Mouse (Mus musculus) forebrain, postnatal 0 days (tissue): Measurements from ENCODE around the gene Scrn1. TPM values are rescaled to one million over a fixed set of nuclear protein-coding genes. Genes with fewer than 3 reads are reported as not detected.

Source experiments
- ATAC-seq: fragments of 200-750 bp; cut with Nextera tagmentation; 2 replicates; pipeline ENCODE4 v1.8.0; 2017; ENCODE audit warnings: mild to moderate bottlenecking, moderate library complexity
- DNase-seq: peaks from one replicate; pipeline ENCODE4 v3.0.0-alpha.2; 2015
- H3K27ac ChIP-seq: fragments of 300-500 bp; sonication (generic); 2 replicates; pipeline ENCODE4 v1.5.1; 2014; ENCODE audit warnings: low read depth, mild to moderate bottlenecking, antibody characterized with exemption, low read length, moderate library complexity, mixed read lengths
- H3K27me3 ChIP-seq: fragments of 300-500 bp; sonication (generic); 2 replicates; pipeline ENCODE4 v1.6.1; 2014; ENCODE audit warnings: mild to moderate bottlenecking, low read length, mixed read lengths; ENCODE audit not compliant: insufficient read depth
- H3K36me3 ChIP-seq: fragments of 300-500 bp; sonication (generic); 2 replicates; pipeline ENCODE4 v1.6.1; 2014; ENCODE audit warnings: mild to moderate bottlenecking, moderate library complexity; ENCODE audit not compliant: insufficient read depth
- H3K4me1 ChIP-seq: fragments of 300-500 bp; sonication (generic); 2 replicates; pipeline ENCODE4 v1.6.1; 2014; ENCODE audit warnings: antibody characterized with exemption; ENCODE audit not compliant: insufficient read depth
- H3K4me2 ChIP-seq: fragments of 300-500 bp; sonication (generic); 2 replicates; pipeline ENCODE4 v1.6.1; 2014; ENCODE audit warnings: low read depth, mild to moderate bottlenecking, moderate library complexity
- H3K4me3 ChIP-seq: fragments of 300-500 bp; sonication (generic); 2 replicates; pipeline ENCODE4 v1.5.1; 2014; ENCODE audit warnings: low read depth, low read length, mixed read lengths
- H3K9ac ChIP-seq: fragments of 300-500 bp; sonication (generic); 2 replicates; pipeline ENCODE4 v1.6.1; 2014; ENCODE audit warnings: mild to moderate bottlenecking
- H3K9me3 ChIP-seq: fragments of 300-500 bp; sonication (generic); 2 replicates; pipeline ENCODE4 v1.6.1; 2016; ENCODE audit warnings: low read length
- CTCF ChIP-seq: sonication (generic); IDR thresholded peaks from 2 replicates; pipeline ENCODE4 v1.5.1; 2016; ENCODE audit warnings: antibody characterized with exemption, control low read depth, low read depth
- WGBS: fragments of 180-500 bp; shearing (Covaris S2); extraction: QIAGEN DNeasy Blood & Tissue Kit; methylation state at CpG from one replicate; pipeline ENCODE4 v1.1.7; 2014; 5-methylcytosine and 5-hydroxymethylcytosine counted together
- polyA plus RNA-seq: library from polyadenylated mRNA; unstranded; fragments of >200 nt; fragmentation: Nextera tagmentation; extraction: Ambion mirVana; gene quantifications from 2 replicates; pipeline ENCODE4 v1.2.1, GENCODE M21; 2015
- total RNA-seq: library from RNA; depleted of rRNA; stranded (reverse); fragments of >200 nt; gene quantifications from 2 replicates; pipeline ENCODE4 v1.2.3, GENCODE M21; 2014

Gene Scrn1
- total and polyA plus RNA-seq, 2 experiments from 2014 or later, result 122 to 195 TPM

GRCm38 (mm10) chr6:54509264-54509663 lies 57.0 kb downstream of the Scrn1 start:
- H3K27me3 ChIP-seq, result no peaks in the 10 kb centered on the region
- no peak for DNase-seq
- peaks cover 4% of the 10 kb centered on the region; the same call in 1 of the 2 replicates for H3K4me1 ChIP-seq
- H3K4me3 ChIP-seq, result no peak overlapping the region
- H3K4me2 ChIP-seq, result no peak overlapping the region
- WGBS, result 91% methylated on average over 13 of the region's 13 CpGs
- TF ChIP-seq CTCF, result no peak
- H3K9me3 ChIP-seq, result no peaks in the 10 kb centered on the region
- ATAC-seq, result no peak
- H3K9ac ChIP-seq, result no peak overlapping the region
- no peak overlapping the region for H3K27ac ChIP-seq
- H3K36me3 ChIP-seq, result peaks cover 55% of the 10 kb centered on the region

GRCm38 (mm10) chr6:54508256-54508793 lies 58.0 kb downstream of the Scrn1 start:
- Histone ChIP-seq H3K4me1 (peaks cover 4% of the 10 kb centered on the region; the same call in 1 of the 2 replicates), H3K4me2 (no peak overlapping the region), H3K27me3 (no peaks in the 10 kb centered on the region), H3K4me3 (no peak overlapping the region), H3K9ac (no peak overlapping the region; the same call in 1 of the 2 replicates), H3K36me3 (peaks cover 46% of the 10 kb centered on the region), H3K27ac (peak overlapping the region; percentile 66), H3K9me3 (no peaks in the 10 kb centered on the region)
- DNase-seq (peak; percentile 37), ATAC-seq (peak; percentile 50)
- TF ChIP-seq CTCF, result no peak
- WGBS, result 19% methylated on average over 6 of the region's 6 CpGs

DNA sequence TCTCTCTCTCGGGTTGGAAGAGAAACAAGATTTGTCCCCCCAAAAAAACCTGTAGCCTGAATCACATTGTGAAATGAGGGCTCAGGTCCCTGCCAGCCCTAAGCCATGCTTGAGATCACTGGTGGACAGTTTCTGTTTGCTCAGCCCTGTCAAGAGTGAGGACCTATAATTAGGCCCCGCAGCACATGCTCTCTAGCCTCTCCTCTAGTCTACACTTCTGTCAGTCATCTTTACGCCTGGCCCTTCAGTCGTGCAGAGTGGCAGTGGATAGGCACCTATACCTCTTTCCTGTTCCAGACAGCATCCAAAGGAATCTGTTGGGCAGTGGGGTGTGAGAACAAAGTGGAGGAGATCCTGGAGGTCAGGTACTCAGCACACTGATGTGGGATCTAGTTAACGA lies 58.5 kb downstream of the Scrn1 start:
- peaks cover 43% of the 10 kb centered on the region for H3K36me3 ChIP-seq
- WGBS, result 33% methylated on average over 5 of the region's 5 CpGs

DNA sequence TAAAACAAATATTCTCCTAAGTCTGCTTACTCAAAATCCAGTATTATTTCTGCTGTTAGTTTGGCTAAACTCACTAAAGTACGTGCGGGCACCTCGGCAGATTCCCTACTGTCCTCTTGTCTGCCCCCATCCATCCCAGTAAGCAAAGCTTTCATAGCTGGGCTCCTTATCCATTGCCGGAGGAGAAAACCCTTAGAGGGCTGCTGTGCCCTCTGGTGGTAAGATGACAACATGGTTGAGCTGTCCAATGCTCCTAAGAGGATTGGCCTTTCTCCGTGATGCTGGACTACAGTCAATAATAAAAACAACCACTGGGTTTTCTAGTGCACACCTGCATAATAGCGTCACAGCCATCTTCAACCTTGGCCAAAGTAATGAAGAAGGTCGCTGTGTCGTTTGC lies 59.3 kb downstream of the Scrn1 start:
- WGBS, result 37% methylated on average over 8 of the region's 8 CpGs
- H3K4me1 ChIP-seq, result peaks cover 4% of the 10 kb centered on the region; the same call in 1 of the 2 replicates
- no peaks in the 10 kb centered on the region for H3K27me3 ChIP-seq
- peak; percentile 87 for TF ChIP-seq CTCF
- H3K4me2 ChIP-seq, result no peak overlapping the region
- DNase-seq, result peak; percentile 80
- no peak overlapping the region for H3K27ac ChIP-seq
- no peaks in the 10 kb centered on the region for H3K9me3 ChIP-seq
- H3K4me3 ChIP-seq, result no peak overlapping the region
- H3K9ac ChIP-seq, result no peak overlapping the region
- peaks cover 52% of the 10 kb centered on the region for H3K36me3 ChIP-seq
- ATAC-seq, result peak; percentile 54; the same call in 1 of the 2 replicates

More for the DNA sequence above, 58.5 kb downstream of the Scrn1 start:
- H3K9ac ChIP-seq, result no peak overlapping the region; the same call in 1 of the 2 replicates
- peak; percentile 2; the same call in 1 of the 2 replicates for ATAC-seq
- H3K9me3 ChIP-seq, result no peaks in the 10 kb centered on the region
- no peak for DNase-seq
- H3K27me3 ChIP-seq, result no peaks in the 10 kb centered on the region
- peaks cover 4% of the 10 kb centered on the region; the same call in 1 of the 2 replicates for H3K4me1 ChIP-seq
- peak overlapping the region; percentile 45; the same call in 1 of the 2 replicates for H3K27ac ChIP-seq
- no peak overlapping the region for H3K4me3 ChIP-seq
- H3K4me2 ChIP-seq, result no peak overlapping the region
- no peak for TF ChIP-seq CTCF

- no peak for ATAC-seq
- Histone ChIP-seq H3K4me1 (peaks cover 4% of the 10 kb centered on the region; the same call in 1 of the 2 replicates), H3K27ac (no peak overlapping the region), H3K36me3 (peaks cover 54% of the 10 kb centered on the region), H3K9ac (no peak overlapping the region), H3K4me2 (no peak overlapping the region), H3K9me3 (no peaks in the 10 kb centered on the region), H3K27me3 (no peaks in the 10 kb centered on the region), H3K4me3 (no peak overlapping the region)
- no peak for DNase-seq
- 91% methylated on average over 11 of the region's 11 CpGs for WGBS
- TF ChIP-seq CTCF, result no peak
Measured at GRCm38 (mm10) chr6:54506318-54506717, 60.0 kb downstream of the Scrn1 start.

GRCm38 (mm10) chr6:54502661-54503115 lies 63.6 kb downstream of the Scrn1 start:
- Histone ChIP-seq H3K36me3 (peaks cover 28% of the 10 kb centered on the region), H3K9me3 (no peaks in the 10 kb centered on the region), H3K27me3 (no peaks in the 10 kb centered on the region), H3K4me1 (no peaks in the 10 kb centered on the region), H3K4me2 (no peak overlapping the region), H3K27ac (no peak overlapping the region), H3K4me3 (no peak overlapping the region), H3K9ac (no peak overlapping the region)
- WGBS, result 89% methylated on average over 6 of the region's 6 CpGs
- no peak for TF ChIP-seq CTCF
- ATAC-seq (no peak), DNase-seq (no peak)

DNA sequence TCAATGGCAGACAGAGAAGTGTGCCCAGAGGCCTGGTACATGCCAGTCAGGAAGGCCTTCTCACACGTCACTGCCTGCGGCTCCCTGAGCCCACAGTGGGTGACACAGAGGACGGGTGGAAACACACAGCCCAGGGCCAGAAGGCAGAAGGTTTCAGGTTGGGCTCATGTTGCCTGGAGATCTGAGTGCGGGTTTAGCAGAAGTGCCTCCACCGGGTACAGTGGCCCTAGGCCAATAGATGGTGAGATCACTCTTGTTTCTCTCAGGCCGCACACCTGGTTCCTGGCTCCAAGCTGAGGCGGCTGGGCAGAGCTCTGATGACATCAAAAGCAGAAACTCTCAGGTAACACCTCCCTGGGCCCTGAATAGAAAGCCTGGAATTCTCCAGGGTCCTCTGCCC lies 70.1 kb downstream of the Scrn1 start:
- H3K27me3 ChIP-seq, result no peaks in the 10 kb centered on the region
- DNase-seq (no peak), ATAC-seq (0 out of 2 replicates have a peak, but pooled peaks have one; percentile 45)
- H3K4me3 ChIP-seq, result no peak overlapping the region
- no peaks in the 10 kb centered on the region for H3K4me1 ChIP-seq
- no peak for TF ChIP-seq CTCF
- H3K27ac ChIP-seq, result no peak overlapping the region
- no peaks in the 10 kb centered on the region for H3K9me3 ChIP-seq
- H3K4me2 ChIP-seq, result no peak overlapping the region
- no peak overlapping the region for H3K9ac ChIP-seq
- H3K36me3 ChIP-seq, result peaks cover 10% of the 10 kb centered on the region; the same call in 1 of the 2 replicates
- WGBS, result 71% methylated on average over 7 of the region's 7 CpGs
